Mouse (Mus musculus) small intestine, adult 2 months (tissue): ENCODE data around the gene Ccdc183.

Experiments
- CTCF ChIP-seq: fragments of 200-500 bp; IDR thresholded peaks from 2 replicates; pipeline ENCODE4 v1.5.1; 2012; ENCODE audit warnings: low read depth, mild to moderate bottlenecking, control low read depth, inconsistent platforms, low read length, moderate library complexity, mixed read lengths; ENCODE audit not compliant: insufficient replicate concordance, insufficient read length; ENCODE audit errors: extremely low read depth
- POLR2A ChIP-seq: fragments of 200-500 bp; IDR thresholded peaks from 2 replicates; pipeline ENCODE4 v1.6.1; 2012; ENCODE audit warnings: low read depth, mild to moderate bottlenecking, control low read depth, inconsistent platforms, low read length, moderate library complexity

DNA sequence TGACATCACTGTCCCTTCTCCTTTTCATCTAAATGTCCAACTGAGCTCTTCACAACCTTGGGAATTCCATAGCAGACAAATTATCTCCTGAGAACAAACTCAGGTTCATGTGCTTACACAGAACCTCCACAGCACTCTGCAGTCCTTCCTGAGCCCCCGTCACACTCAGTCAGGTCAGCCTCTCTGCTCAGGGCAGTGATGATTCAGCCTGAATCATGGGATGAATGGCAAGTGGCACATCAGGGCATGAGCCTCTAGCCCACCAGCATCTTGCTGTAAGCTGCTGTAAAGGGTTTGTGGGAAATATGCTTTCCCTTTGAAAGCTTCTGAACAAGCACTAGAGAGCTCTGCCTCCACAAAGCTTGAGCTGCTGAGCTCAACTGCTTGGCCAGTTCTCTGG is 18.7 kb downstream of the Ccdc183 start:
- TF ChIP-seq CTCF (no peak), POLR2A (no peak)
